Mouse (Mus musculus) R1 (cell line): ENCODE measurements around the gene Kif3a.

Source experiments
- DNase-seq: peaks from one replicate; pipeline ENCODE4 v3.0.0-alpha.2; 2018; ENCODE audit warnings: low read depth, low spot score

Kif3a gene

GRCm38 (mm10) chr11:53616748-53617558 lies 49.8 kb downstream of the Kif3a start:
- no peak for DNase-seq

- no peak for DNase-seq
Observed at GRCm38 (mm10) chr11:53617562-53618109, 50.5 kb downstream of the Kif3a start.

- no peak for DNase-seq
Observed at GRCm38 (mm10) chr11:53618619-53619198, 51.5 kb downstream of the Kif3a start, which contains the start of gene Il4. Il4 (minus strand) TSS chr11:53618669.

- no peak for DNase-seq
Observed at GRCm38 (mm10) chr11:53619428-53619827, 52.2 kb downstream of the Kif3a start.

- no peak for DNase-seq
Observed at GRCm38 (mm10) chr11:53620094-53620493, 52.9 kb downstream of the Kif3a start.

GRCm38 (mm10) chr11:53621582-53622439 lies 54.6 kb downstream of the Kif3a start:
- no peak for DNase-seq

- DNase-seq, result no peak
Observed at GRCm38 (mm10) chr11:53622440-53622806, 55.2 kb downstream of the Kif3a start.

- DNase-seq, result no peak
Observed at GRCm38 (mm10) chr11:53623573-53623972, 56.4 kb downstream of the Kif3a start.

GRCm38 (mm10) chr11:53624124-53624523 lies 56.9 kb downstream of the Kif3a start:
- DNase-seq, result no peak

GRCm38 (mm10) chr11:53626802-53627373 lies 59.7 kb downstream of the Kif3a start:
- no peak for DNase-seq

GRCm38 (mm10) chr11:53627859-53628258 lies 60.7 kb downstream of the Kif3a start:
- DNase-seq, result peak; percentile 87

- DNase-seq, result peak; percentile 64
Observed at GRCm38 (mm10) chr11:53632122-53632733, 65.0 kb downstream of the Kif3a start.

- DNase-seq, result no peak
Observed at GRCm38 (mm10) chr11:53633644-53634043, 66.5 kb downstream of the Kif3a start.

GRCm38 (mm10) chr11:53634556-53634955 lies 67.4 kb downstream of the Kif3a start, which contains the start of gene Il13:
Il13 (minus strand) TSS chr11:53634702.
- no peak for DNase-seq

- DNase-seq, result no peak
Observed at GRCm38 (mm10) chr11:53635590-53636182, 68.5 kb downstream of the Kif3a start.

GRCm38 (mm10) chr11:53636183-53636646 lies 69.0 kb downstream of the Kif3a start:
- DNase-seq, result no peak

GRCm38 (mm10) chr11:53637046-53637802 lies 70.0 kb downstream of the Kif3a start:
- DNase-seq, result peak; percentile 54

GRCm38 (mm10) chr11:53637803-53638260 lies 70.7 kb downstream of the Kif3a start:
- peak; percentile 13 for DNase-seq

GRCm38 (mm10) chr11:53642744-53643279 lies 75.6 kb downstream of the Kif3a start:
- peak; percentile 65 for DNase-seq
